Comparison of ENCODE assay signal across 8 mouse cellular contexts in the genomic region with DNA sequence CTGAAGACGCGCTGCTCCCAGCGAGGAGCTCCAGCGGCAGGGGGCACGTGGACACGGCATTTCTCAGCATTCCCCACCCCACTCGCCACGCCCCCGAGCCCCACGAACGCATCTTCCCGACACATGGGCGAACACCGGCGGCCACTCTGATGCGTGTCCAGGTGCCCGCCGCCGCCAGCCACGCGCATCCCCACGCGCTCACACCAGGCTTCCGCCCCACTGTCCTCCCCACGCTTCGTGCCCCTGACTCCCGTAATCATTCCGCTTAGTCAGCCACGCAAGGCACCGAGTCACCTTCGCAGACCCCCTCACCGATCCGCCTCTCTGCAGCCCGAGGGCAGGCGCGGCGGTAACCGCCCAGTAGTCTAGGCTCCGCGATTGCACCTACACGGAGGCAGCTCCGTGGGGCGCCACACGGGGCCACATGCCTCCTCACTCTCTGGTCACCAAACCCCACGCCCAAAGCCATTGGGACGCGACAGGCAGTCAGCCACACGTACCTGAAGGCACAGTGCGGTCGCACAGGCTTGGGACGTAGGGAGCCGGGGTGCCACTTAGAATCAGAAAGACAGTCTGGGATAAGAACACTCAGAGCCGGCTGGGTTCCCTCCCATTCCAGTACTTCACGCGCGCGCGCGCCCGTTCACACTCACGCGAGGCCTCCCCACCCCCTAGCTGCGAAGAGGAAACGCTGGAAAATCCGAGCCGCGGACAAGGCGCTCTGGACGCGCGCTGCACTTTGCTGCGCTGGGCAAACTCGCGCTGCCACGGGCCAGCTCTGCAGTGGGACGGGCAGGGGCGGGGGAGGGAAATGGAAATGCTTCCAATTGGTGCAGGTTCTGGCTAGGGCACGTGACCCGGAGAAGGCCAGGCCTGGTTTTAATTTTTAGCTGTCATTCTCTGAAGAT. TPM values are rescaled to one million over a fixed set of nuclear protein-coding genes. Genes with fewer than 3 reads are reported as not detected.
A peak's percentile ranks its signal among the peaks of the same experiment; 100 is the strongest.
DNase-seq lines count a peak whose midpoint lies in the region; ATAC-seq and TF ChIP-seq lines count a peak whose summit lies in the region.

Gene Vgll4, minus strand, starts transcription at position 782 of the 908 bp plus-strand sequence.

- peak within 1 kb of the TSS; percentile 71 for H3K4me3 ChIP-seq in hindbrain, embryonic 10.5 days
- peak within 1 kb of the TSS; percentile 71 for H3K4me3 ChIP-seq in lung, postnatal 0 days (ENCODE audit: low read depth, low read length)

- peak; percentile 63 for ATAC-seq in lung, postnatal 0 days

- DNase-seq in Muller cell, postnatal 12 days (ENCODE audit: inconsistent ontology term) = peak; percentile 88
- DNase-seq in cerebellum, adult 9-10 months = peak; percentile 76
- DNase-seq in frontal cortex, postnatal 10 days (ENCODE audit: low spot score in 2 of 2) = peak; percentile 66 to 67
- peak; percentile 78 for DNase-seq in hindbrain, embryonic 10.5 days (ENCODE audit: low spot score)
- DNase-seq in layer of hippocampus, postnatal 10 days (ENCODE audit: low spot score in 2 of 2) = peak; percentile 66 to 76
- peak; percentile 79 for DNase-seq in lung, postnatal 0 days (ENCODE audit: low spot score)
- DNase-seq in ovary, postnatal 14 days (ENCODE audit: low spot score) = peak; percentile 52
- peak; percentile 62 for DNase-seq in urinary bladder, adult 2 months (ENCODE audit: low spot score)

- peak within 1 kb of the TSS; percentile 72 for H3K9ac ChIP-seq in lung, postnatal 0 days (replicated peaks; ENCODE audit: low read depth)

- H3K36me3 ChIP-seq in hindbrain, embryonic 10.5 days = no peaks in the 10 kb centered on the region
- H3K36me3 ChIP-seq in lung, postnatal 0 days (ENCODE audit: insufficient read depth, low read length) = no peaks in the 10 kb centered on the region

- TF ChIP-seq CTCF in lung, postnatal 0 days (IDR thresholded peaks at IDR 0.05) = peak; percentile 25

- peaks cover 35% of the 10 kb centered on the region for H3K4me1 ChIP-seq in hindbrain, embryonic 10.5 days (replicated peaks)
- no peaks in the 10 kb centered on the region for H3K4me1 ChIP-seq in lung, postnatal 0 days (ENCODE audit: insufficient read depth, low read depth, low read length)

- H3K9me3 ChIP-seq in hindbrain, embryonic 10.5 days = 0 out of 2 replicates have a peak, but pooled peaks cover 4% of the 10 kb centered on the region
- no peaks in the 10 kb centered on the region for H3K9me3 ChIP-seq in lung, postnatal 0 days (ENCODE audit: low read length)

- no peak for TF ChIP-seq EP300 in lung, postnatal 0 days (IDR thresholded peaks at IDR 0.05)

- H3K27ac ChIP-seq in hindbrain, embryonic 10.5 days = peak within 1 kb of the TSS; percentile 81
- H3K27ac ChIP-seq in lung, postnatal 0 days (ENCODE audit: low read length) = peak within 1 kb of the TSS; percentile 86

- peak within 1 kb of the TSS; percentile 98 for H3K4me2 ChIP-seq in lung, postnatal 0 days (replicated peaks; ENCODE audit: low read depth, low read length)

- peaks cover 76% of the 10 kb centered on the region for H3K27me3 ChIP-seq in hindbrain, embryonic 10.5 days (ENCODE audit: insufficient read depth, poor library complexity, severe bottlenecking)
- no peaks in the 10 kb centered on the region for H3K27me3 ChIP-seq in lung, postnatal 0 days (replicated peaks; ENCODE audit: insufficient read depth, low read length)

- under 1% methylated on average over 79 of the region's 79 CpGs for WGBS in hindbrain, embryonic 10.5 days
- WGBS in lung, postnatal 0 days = under 1% methylated on average over 78 of the region's 79 CpGs

RNA-seq across cellular contexts. Expression of gene Vgll4, which starts in this region (rescaled TPM):
- 73.3 and 86.6 TPM in 2 replicates for polyA plus RNA-seq in hindbrain, embryonic 10.5 days (2016; fragmentation: Nextera tagmentation; extraction: Ambion mirVana)
- 10 to 100 TPM; 41.3 to 43.7 TPM for total RNA-seq in layer of hippocampus, postnatal 10 days (2021)
- polyA plus RNA-seq in lung, postnatal 0 days (2015; fragmentation: Nextera tagmentation; extraction: Ambion mirVana) = 104 and 108 TPM in 2 replicates
- 32.1 and 33.7 TPM in 2 replicates for polyA plus RNA-seq in urinary bladder, adult 2 months (2012; rRNA removed)

Comparison
In these comparisons a context has a peak if more than half of its experiments do, and no peak if none do; other contexts are left out.
1. Peak in every context shown above with its lines: DNase-seq, ATAC-seq, H3K4me3 ChIP-seq and H3K27ac ChIP-seq.